Mouse (Mus musculus) intestine, postnatal 0 days (tissue): ENCODE measurements around the gene Ppp1r13l. TPM values are rescaled to one million over a fixed set of nuclear protein-coding genes. Genes with fewer than 3 reads are reported as not detected.

Source experiments
- ATAC-seq: fragments of 200-750 bp; cut with Nextera tagmentation; 2 replicates; pipeline ENCODE4 v1.8.0; 2017; ENCODE audit warnings: mild to moderate bottlenecking, moderate TSS enrichment, moderate library complexity
- H3K27ac ChIP-seq: fragments of 300-500 bp; sonication (generic); 2 replicates; pipeline ENCODE4 v1.5.1; 2014; ENCODE audit warnings: mild to moderate bottlenecking, low read depth, low read length, moderate library complexity
- H3K27me3 ChIP-seq: fragments of 300-500 bp; sonication (generic); replicated peaks from 2 replicates; pipeline ENCODE4 v1.6.1; 2014; ENCODE audit warnings: low read length, mixed read lengths; ENCODE audit not compliant: control insufficient read depth, insufficient read depth
- H3K36me3 ChIP-seq: fragments of 300-500 bp; sonication (generic); 2 replicates; pipeline ENCODE4 v1.6.1; 2014; ENCODE audit warnings: mild to moderate bottlenecking, moderate library complexity; ENCODE audit not compliant: control insufficient read depth, insufficient read depth
- H3K4me1 ChIP-seq: fragments of 300-500 bp; sonication (generic); replicated peaks from 2 replicates; pipeline ENCODE4 v1.6.1; 2014; ENCODE audit warnings: antibody characterized with exemption, low read length, mixed read lengths; ENCODE audit not compliant: control insufficient read depth, insufficient read depth
- H3K4me2 ChIP-seq: fragments of 300-500 bp; sonication (generic); replicated peaks from 2 replicates; pipeline ENCODE4 v1.6.1; 2014; ENCODE audit warnings: low read depth, mild to moderate bottlenecking, moderate library complexity
- H3K4me3 ChIP-seq: fragments of 300-500 bp; sonication (generic); 2 replicates; pipeline ENCODE4 v1.5.1; 2014; ENCODE audit warnings: low read depth, low read length
- H3K9ac ChIP-seq: fragments of 300-500 bp; sonication (generic); 2 replicates; pipeline ENCODE4 v1.6.1; 2014; ENCODE audit warnings: mild to moderate bottlenecking, low read depth, low read length
- H3K9me3 ChIP-seq: fragments of 300-500 bp; sonication (generic); 2 replicates; pipeline ENCODE4 v1.6.1; 2016; ENCODE audit warnings: mixed run types; ENCODE audit not compliant: control insufficient read depth
- CTCF ChIP-seq: sonication (generic); IDR thresholded peaks from 2 replicates; pipeline ENCODE4 v1.5.1; 2016; ENCODE audit warnings: low read depth, mild to moderate bottlenecking, control low read depth, antibody characterized with exemption, moderate library complexity
- WGBS: fragments of 180-500 bp; shearing (Covaris S2); extraction: QIAGEN DNeasy Blood & Tissue Kit; methylation state at CpG from one replicate; pipeline ENCODE4 v1.1.7; 2014; 5-methylcytosine and 5-hydroxymethylcytosine counted together
- polyA plus RNA-seq: library from polyadenylated mRNA; unstranded; fragments of >200 nt; fragmentation: Nextera tagmentation; extraction: Ambion mirVana; gene quantifications from 2 replicates; pipeline ENCODE4 v1.2.1, GENCODE M21; 2015

Gene Ppp1r13l
- polyA plus RNA-seq, 1 experiment from 2014 or later, result 1.4 TPM

DNA sequence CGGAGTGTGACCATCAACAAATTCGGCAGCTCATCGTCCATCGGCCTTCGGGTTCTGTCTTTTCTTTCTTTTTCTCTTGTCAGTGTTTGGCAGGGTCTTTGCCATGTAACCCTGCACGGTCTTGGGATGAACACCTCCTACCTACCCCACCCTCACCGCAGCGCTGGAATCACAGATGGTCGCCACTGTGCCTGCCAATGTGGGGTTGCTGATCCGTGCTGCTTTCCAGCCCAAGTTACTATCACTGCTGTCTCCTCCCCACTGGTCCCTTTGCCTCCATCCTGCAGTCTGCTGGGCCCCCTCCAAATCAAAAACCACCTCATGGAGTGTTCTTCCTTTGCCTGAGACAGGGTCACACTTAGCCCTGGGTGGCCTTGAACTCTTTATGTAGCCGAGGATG is 35.3 kb upstream of the Ppp1r13l start:
- no peaks in the 10 kb centered on the region for H3K9me3 ChIP-seq
- 0 out of 2 replicates have a peak, but pooled peaks cover 6% of the 10 kb centered on the region for H3K27me3 ChIP-seq
- H3K36me3 ChIP-seq, result no peaks in the 10 kb centered on the region
- TF ChIP-seq CTCF, result no peak
- no peak overlapping the region for H3K4me2 ChIP-seq
- no peaks in the 10 kb centered on the region for H3K4me1 ChIP-seq
- H3K4me3 ChIP-seq, result no peak overlapping the region
- no peak for ATAC-seq
- no peak overlapping the region for H3K9ac ChIP-seq
- 89% methylated on average over 11 of the region's 11 CpGs for WGBS
- H3K27ac ChIP-seq, result no peak overlapping the region

DNA sequence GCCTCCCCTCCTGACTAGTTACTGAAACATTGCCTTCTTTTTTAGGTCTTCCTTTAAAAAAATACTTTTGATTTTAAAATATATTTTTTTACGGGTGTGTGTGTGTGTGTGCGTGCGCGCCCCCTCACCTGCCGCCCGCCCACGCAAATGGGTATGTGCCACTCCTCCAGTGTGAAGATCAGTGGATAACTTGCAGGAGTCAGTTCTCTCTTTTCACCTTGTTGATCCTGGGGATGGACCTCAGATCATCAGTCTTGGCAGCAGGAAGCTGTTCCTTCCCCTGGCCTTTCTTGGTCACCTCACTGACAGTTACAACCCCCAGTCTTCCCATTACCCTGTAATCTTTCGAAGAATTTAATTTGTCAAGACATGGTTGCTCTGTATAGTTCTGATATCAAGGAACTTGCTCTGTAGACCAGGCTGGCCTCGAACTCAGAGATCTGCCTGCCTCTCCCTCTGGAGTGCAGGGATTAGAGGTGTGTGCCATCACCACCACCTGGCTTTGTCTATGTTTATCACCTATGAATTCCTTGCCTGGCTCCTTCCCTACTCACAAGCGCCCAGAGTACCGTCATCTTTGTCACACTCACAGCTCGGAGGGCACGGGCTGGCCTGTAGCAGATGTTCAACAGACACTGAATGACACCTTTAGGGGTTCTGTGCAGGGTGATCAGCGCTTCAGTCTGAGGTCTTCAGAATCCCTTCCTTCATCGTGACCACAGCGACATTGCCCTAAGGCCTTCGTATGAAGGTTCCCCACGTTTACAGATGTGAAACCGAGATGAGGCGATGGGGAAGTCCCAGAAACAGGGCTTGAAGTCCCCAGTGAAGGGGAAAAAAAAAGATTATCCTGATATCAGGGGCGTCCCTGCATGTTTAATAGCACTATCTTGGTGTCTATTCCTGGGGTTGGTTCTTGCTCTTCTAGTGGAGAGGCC is 34.0 kb upstream of the Ppp1r13l start:
- no peaks in the 10 kb centered on the region for H3K9me3 ChIP-seq
- 71% methylated on average over 21 of the region's 21 CpGs for WGBS
- peak overlapping the region; percentile 36 for H3K4me3 ChIP-seq
- no peak for TF ChIP-seq CTCF
- H3K27ac ChIP-seq, result no peak overlapping the region
- H3K9ac ChIP-seq, result no peak overlapping the region
- H3K4me1 ChIP-seq, result no peaks in the 10 kb centered on the region
- peak overlapping the region; percentile 67; the same call in 1 of the 2 replicates for H3K4me2 ChIP-seq
- no peaks in the 10 kb centered on the region for H3K36me3 ChIP-seq
- ATAC-seq, result no peak
- 0 out of 2 replicates have a peak, but pooled peaks cover 6% of the 10 kb centered on the region for H3K27me3 ChIP-seq

DNA sequence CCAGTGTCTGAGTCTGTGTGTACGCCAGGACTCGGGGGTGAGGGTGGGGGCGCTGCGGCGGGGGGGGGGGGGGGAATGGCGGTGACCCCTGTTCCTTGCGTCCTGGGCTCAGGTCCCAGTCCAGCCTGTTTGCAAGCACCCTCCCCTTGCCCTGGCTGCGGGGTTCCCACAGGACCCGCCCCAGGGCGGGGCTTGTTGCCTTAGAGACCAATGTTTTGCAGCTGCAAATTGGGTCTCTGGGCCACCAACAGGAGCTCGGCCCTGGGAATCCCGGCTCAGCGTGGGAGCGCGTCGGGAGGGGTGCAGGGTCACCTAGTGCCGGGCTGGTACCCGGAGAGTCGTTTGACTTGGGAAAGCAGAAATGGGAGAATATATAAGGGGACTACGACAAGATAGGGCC is 33.2 kb upstream of the Ppp1r13l start:
- no peak for TF ChIP-seq CTCF
- Histone ChIP-seq H3K36me3 (no peaks in the 10 kb centered on the region), H3K4me2 (peak overlapping the region; percentile 67), H3K9ac (peak overlapping the region; percentile 42; the same call in 1 of the 2 replicates), H3K4me3 (peak overlapping the region; percentile 36), H3K9me3 (no peaks in the 10 kb centered on the region), H3K4me1 (no peaks in the 10 kb centered on the region), H3K27me3 (0 out of 2 replicates have a peak, but pooled peaks cover 6% of the 10 kb centered on the region), H3K27ac (peak overlapping the region; percentile 64)
- 2% methylated on average over 19 of the region's 20 CpGs for WGBS
- peak; percentile 50 for ATAC-seq

DNA sequence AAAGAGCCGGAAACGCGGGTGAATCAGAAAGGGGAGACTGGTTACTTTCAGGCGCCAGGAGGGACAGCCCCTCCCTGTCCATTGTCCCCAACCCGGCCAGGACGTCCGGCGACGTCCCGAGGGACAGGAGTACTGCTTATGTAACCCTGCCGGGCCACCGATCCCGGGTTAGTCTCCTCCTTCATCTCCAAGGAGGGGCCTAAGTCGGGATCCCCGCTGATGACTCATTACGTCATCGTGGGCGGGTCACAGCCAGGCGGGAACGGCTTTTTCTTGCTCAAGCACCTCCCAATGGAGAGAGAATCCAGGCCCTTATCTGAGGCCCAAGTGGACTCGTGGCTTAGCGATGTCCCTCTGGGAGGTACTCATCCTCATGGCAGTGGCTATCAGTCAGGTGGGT is 32.4 kb upstream of the Ppp1r13l start:
- no peak for TF ChIP-seq CTCF
- Histone ChIP-seq H3K27me3 (0 out of 2 replicates have a peak, but pooled peaks cover 6% of the 10 kb centered on the region), H3K36me3 (no peaks in the 10 kb centered on the region), H3K9me3 (no peaks in the 10 kb centered on the region), H3K9ac (no peak overlapping the region), H3K27ac (peak overlapping the region; percentile 64), H3K4me2 (peak overlapping the region; percentile 67), H3K4me1 (no peaks in the 10 kb centered on the region), H3K4me3 (peak overlapping the region; percentile 36)
- under 1% methylated on average over 22 of the region's 22 CpGs for WGBS
- ATAC-seq, result peak; percentile 64

DNA sequence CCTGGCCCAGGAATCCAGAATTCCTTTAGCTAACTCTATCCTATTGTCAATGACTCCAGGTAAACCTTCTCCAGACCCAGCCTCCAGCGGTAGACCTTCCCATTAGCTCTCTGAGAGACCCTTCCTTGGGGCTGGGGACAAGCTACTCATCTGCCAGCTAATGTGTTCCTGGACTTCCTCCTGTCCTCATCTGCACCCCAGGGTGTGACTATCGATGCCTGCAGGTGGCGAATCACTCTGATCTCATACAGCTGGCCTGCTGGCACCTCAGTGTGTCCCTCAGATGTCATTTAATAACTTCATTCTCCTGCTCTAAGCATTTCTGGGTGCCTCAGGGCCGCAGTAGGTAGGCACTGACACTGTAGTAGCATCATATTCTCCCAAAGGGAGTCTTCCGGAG is 31.8 kb upstream of the Ppp1r13l start:
- Histone ChIP-seq H3K27me3 (no peaks in the 10 kb centered on the region), H3K4me3 (no peak overlapping the region), H3K27ac (no peak overlapping the region), H3K4me1 (no peaks in the 10 kb centered on the region), H3K9ac (no peak overlapping the region), H3K36me3 (no peaks in the 10 kb centered on the region), H3K4me2 (no peak overlapping the region), H3K9me3 (no peaks in the 10 kb centered on the region)
- no peak for ATAC-seq
- WGBS, result 69% methylated on average over 5 of the region's 5 CpGs
- no peak for TF ChIP-seq CTCF

DNA sequence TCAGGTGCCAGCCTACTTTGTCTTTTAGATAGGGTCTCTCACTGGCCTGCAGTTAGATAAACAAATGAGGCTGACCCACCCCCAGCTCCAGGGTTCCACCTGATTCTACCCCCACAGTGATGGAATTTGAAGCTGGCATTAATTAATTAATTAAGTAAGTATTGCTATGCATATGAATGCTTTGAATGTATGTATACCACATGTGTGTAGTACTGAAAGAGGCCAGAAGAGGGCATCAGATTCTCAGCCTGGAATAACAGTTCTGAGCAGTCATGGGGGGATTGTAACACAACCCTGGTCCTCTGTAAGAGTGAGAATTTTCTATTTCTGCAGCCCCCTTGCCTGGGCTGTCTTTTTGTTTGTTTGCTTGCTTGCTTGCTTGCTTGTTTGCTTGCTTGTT is 31.1 kb upstream of the Ppp1r13l start:
- no peaks in the 10 kb centered on the region for H3K27me3 ChIP-seq
- H3K36me3 ChIP-seq, result no peaks in the 10 kb centered on the region
- TF ChIP-seq CTCF, result peak; percentile 57
- H3K9ac ChIP-seq, result no peak overlapping the region
- no peak overlapping the region for H3K4me2 ChIP-seq
- no peaks in the 10 kb centered on the region for H3K4me1 ChIP-seq
- no peak overlapping the region for H3K4me3 ChIP-seq
- no peak for ATAC-seq
- no peak overlapping the region for H3K27ac ChIP-seq
- no peaks in the 10 kb centered on the region for H3K9me3 ChIP-seq
